Mouse (Mus musculus) liver, embryonic 14.5 days (tissue): ENCODE results near the gene Klhl32.

Source experiments
- CTCF ChIP-seq: IDR thresholded peaks from 2 replicates; pipeline ENCODE4 v1.5.1; 2016; ENCODE audit warnings: antibody characterized with exemption, low read depth, control low read depth
- EP300 ChIP-seq: IDR thresholded peaks from 2 replicates; pipeline ENCODE4 v1.6.1; 2016; ENCODE audit warnings: antibody characterized with exemption, low read depth

GRCm38 (mm10) chr4:24627871-24628270, 223.1 kb downstream of the Klhl32 start:
- TF ChIP-seq EP300 (no peak), CTCF (no peak)
